Comparison of ENCODE assay signal across 9 mouse cellular contexts in the genomic region with DNA sequence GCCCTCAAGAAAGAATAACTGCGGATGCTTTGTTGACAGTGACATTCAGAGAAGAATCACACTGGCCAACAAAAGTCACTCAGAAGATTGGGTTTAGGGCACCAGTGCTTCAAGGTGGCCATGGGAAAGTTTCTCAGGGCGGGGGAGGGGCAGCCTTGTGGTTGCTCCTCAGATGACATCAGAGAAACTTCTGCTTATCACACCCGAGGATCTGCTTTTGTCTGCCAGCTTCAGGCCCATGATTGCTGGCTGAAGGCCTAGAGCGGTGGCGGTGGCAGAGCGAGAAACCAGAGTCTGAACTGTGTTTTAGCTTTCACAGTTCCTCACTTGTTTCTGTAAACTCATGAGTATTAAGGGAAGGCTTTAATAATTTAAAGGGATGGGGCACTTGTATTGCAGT. TPM values are rescaled to one million over a fixed set of nuclear protein-coding genes. Genes with fewer than 3 reads are reported as not detected.
DNase-seq lines count a peak whose midpoint lies in the region; ATAC-seq lines count a peak whose summit lies in the region.
"Had no signal": no experiment of that assay in that cellular context is flagged by ENCODE, and none has a peak within 500 bp of the region (broad histone marks: within the 10 kb centered on the region; RNA-seq: fewer than 3 reads in every experiment).

No protein-coding gene starts in this region.

- no peaks in the 10 kb centered on the region for H3K9me3 ChIP-seq in midbrain, embryonic 15.5 days
- H3K9me3 ChIP-seq: heart, embryonic 13.5 days; limb, embryonic 15.5 days had no signal

- peak; percentile 70 for ATAC-seq in inflammation-experienced regulatory T-cells, adult 6 months
- no peak for ATAC-seq in midbrain, embryonic 15.5 days (replicated peaks)
- ATAC-seq in erythroid progenitor cell, adult 5-6 weeks (replicated peaks; ENCODE audit: low FRiP score, poor library complexity, severe bottlenecking) = no peak

- H3K36me3 ChIP-seq in midbrain, embryonic 15.5 days (replicated peaks) = no peaks in the 10 kb centered on the region
- H3K36me3 ChIP-seq: heart, embryonic 13.5 days; limb, embryonic 15.5 days had no signal

- H3K4me3 ChIP-seq in midbrain, embryonic 15.5 days = no peak overlapping the region
- H3K4me3 ChIP-seq: heart, embryonic 13.5 days; limb, embryonic 15.5 days had no signal

- H3K4me1 ChIP-seq in midbrain, embryonic 15.5 days = no peaks in the 10 kb centered on the region

- no peak overlapping the region for H3K4me2 ChIP-seq in midbrain, embryonic 15.5 days
- H3K4me2 ChIP-seq: heart, embryonic 13.5 days; limb, embryonic 15.5 days had no signal

- 63% methylated on average over 6 of the region's 6 CpGs for WGBS in midbrain, embryonic 15.5 days

- DNase-seq in kidney, adult 8-10 months = peak; percentile 28 to 49
- DNase-seq in kidney, adult 18-20 months = no peak
- DNase-seq in ZHBTc4 (ENCODE audit: low read depth, low spot score) = peak; percentile 15
- DNase-seq in retina, postnatal 1 day = peak; percentile 50

- H3K27me3 ChIP-seq in midbrain, embryonic 15.5 days (replicated peaks) = no peaks in the 10 kb centered on the region
- H3K27me3 ChIP-seq: heart, embryonic 13.5 days; limb, embryonic 15.5 days had no signal

- no peak overlapping the region for H3K27ac ChIP-seq in midbrain, embryonic 15.5 days
- H3K27ac ChIP-seq: heart, embryonic 13.5 days; limb, embryonic 15.5 days had no signal

- H3K9ac ChIP-seq in midbrain, embryonic 15.5 days = no peak overlapping the region
- H3K9ac ChIP-seq: heart, embryonic 13.5 days; limb, embryonic 15.5 days had no signal

RNA-seq across cellular contexts. Expression of a gene that starts 13.6 kb away (rescaled TPM):
- 10 to 100 TPM; 70.6 to 96.5 (median 76.2) TPM for polyA plus RNA-seq in inflammation-experienced regulatory T-cells, adult 6 months (2017; shearing (Covaris generic))
- 10.1 and 10.3 TPM in 2 replicates for polyA plus RNA-seq in midbrain, embryonic 15.5 days (2015; fragmentation: Nextera tagmentation; extraction: Ambion mirVana)
- 2.5 and 5.0 TPM in 2 replicates for total RNA-seq in erythroid progenitor cell, adult 5-6 weeks (2015; ENCODE audit: low replicate concordance)
- total RNA-seq in erythroid progenitor cell, adult 5-6 weeks (2017; ENCODE audit: low replicate concordance) = 2.6 and 3.4 TPM in 2 replicates

RNA-seq across cellular contexts. Expression of a gene that starts 52.0 kb away (rescaled TPM):
- under 1 TPM in 2 of 3 experiments, not detected in 1; 0.15 to 0.18 TPM for polyA plus RNA-seq in inflammation-experienced regulatory T-cells, adult 6 months (2017; shearing (Covaris generic))
- polyA plus RNA-seq in midbrain, embryonic 15.5 days (2015; fragmentation: Nextera tagmentation; extraction: Ambion mirVana) = 0.31 and 0.49 TPM in 2 replicates
- not detected in 2 replicates for total RNA-seq in erythroid progenitor cell, adult 5-6 weeks (2015; ENCODE audit: low replicate concordance)
- 0.51 TPM in 1 of 2 replicates, not detected in the other for total RNA-seq in erythroid progenitor cell, adult 5-6 weeks (2017; ENCODE audit: low replicate concordance)
